ENCODE assay signal across 10 mouse cellular contexts in the genomic region with DNA sequence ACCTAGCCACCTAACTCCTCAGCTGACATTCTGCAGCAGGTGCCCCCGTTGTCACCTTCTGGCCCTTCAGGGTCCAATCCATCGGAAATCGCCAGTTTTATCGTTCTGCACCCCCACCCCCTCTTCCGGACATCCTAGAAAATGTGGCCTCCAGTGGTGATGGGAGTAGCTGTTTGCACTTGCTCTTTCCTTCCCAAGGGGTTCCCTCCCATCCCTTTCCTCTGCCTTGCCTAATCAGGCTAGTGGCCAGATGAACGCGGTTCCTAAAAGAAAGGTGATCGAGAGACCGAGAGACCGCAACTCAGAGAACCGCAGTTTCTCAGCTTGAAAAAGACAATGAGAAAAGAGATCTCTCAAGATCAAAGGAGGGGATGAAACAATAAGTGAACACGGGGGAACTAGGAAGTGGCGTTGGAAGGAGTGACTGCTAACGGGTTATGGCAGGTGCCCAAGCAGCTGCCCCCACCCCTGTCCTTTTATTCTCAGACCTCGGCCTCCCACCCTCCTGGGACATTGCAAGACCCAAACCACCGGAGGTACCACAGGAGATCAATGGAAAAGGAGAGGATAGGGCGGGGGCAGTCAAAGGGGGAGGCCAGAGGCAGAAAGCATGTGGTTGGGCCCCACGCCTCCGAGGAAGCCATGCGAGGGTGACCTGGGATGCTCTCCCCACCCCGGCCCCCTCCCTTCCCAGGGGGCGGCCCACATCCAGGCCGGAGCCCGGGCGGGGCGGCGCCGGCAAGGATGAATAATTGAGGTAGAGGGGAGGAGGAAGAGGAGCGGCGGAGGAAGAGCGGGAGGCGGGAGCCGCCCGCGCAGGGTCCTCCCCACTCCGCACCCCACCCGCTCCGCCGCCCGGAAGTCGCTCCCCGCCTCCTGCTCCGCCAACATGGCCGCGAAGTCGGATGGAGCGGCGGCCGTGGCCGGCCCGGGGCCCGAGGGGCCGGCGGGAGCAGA. TPM values are rescaled to one million over a fixed set of nuclear protein-coding genes. Genes with fewer than 3 reads are reported as not detected.
DNase-seq lines count a peak whose midpoint lies in the region; ATAC-seq lines count a peak whose summit lies in the region.
"Had no signal": no experiment of that assay in that cellular context is flagged by ENCODE, and none has a peak within 500 bp of the region (broad histone marks: within the 10 kb centered on the region; RNA-seq: fewer than 3 reads in every experiment).

Gene Xkr7, plus strand, starts transcription at position 727 of the 957 bp plus-strand sequence.

- peaks cover 19% of the 10 kb centered on the region for H3K27me3 ChIP-seq in hindbrain, embryonic 13.5 days
- H3K27me3 ChIP-seq in midbrain, embryonic 16.5 days (ENCODE audit: control insufficient read depth, insufficient read depth, low read depth, low read length), result no peaks in the 10 kb centered on the region

- ATAC-seq in hindbrain, embryonic 13.5 days (ENCODE audit: low FRiP score), result peak; percentile 87
- ATAC-seq in midbrain, embryonic 16.5 days, result peak; percentile 90

- peak within 1 kb of the TSS; percentile 76 for H3K4me3 ChIP-seq in hindbrain, embryonic 13.5 days
- peak within 1 kb of the TSS; percentile 61 for H3K4me3 ChIP-seq in midbrain, embryonic 16.5 days (ENCODE audit: low read depth, low read length)
- H3K4me3 ChIP-seq: erythroblast, embryonic 14.5 days had no signal

- H3K36me3 ChIP-seq in hindbrain, embryonic 13.5 days, result no peaks in the 10 kb centered on the region
- no peaks in the 10 kb centered on the region for H3K36me3 ChIP-seq in midbrain, embryonic 16.5 days (ENCODE audit: control insufficient read depth, insufficient read depth, low read length)

- H3K9ac ChIP-seq in hindbrain, embryonic 13.5 days, result peak within 1 kb of the TSS; percentile 88
- H3K9ac ChIP-seq in midbrain, embryonic 16.5 days (ENCODE audit: low read depth, low read length), result peak within 1 kb of the TSS; percentile 89

- no peaks in the 10 kb centered on the region for H3K9me3 ChIP-seq in hindbrain, embryonic 13.5 days
- H3K9me3 ChIP-seq in midbrain, embryonic 16.5 days (replicated peaks; ENCODE audit: control insufficient read depth, low read length, poor library complexity, severe bottlenecking), result no peaks in the 10 kb centered on the region

- peak; percentile 6 for DNase-seq in embryo, embryonic 10 days (ENCODE audit: low spot score)
- no peak for DNase-seq in embryo, embryonic 9.5 days (ENCODE audit: extremely low spot score)
- DNase-seq in right cerebral cortex, postnatal 14 days, result peak; percentile 55
- DNase-seq in right cerebral cortex, postnatal 36 days (ENCODE audit: low spot score in 2 of 2), result no peak
- DNase-seq in adipocyte (ENCODE audit: low spot score), result no peak
- no peak for DNase-seq in testis, postnatal 14 days (ENCODE audit: low spot score)

- H3K4me1 ChIP-seq in hindbrain, embryonic 13.5 days (replicated peaks), result peaks cover 59% of the 10 kb centered on the region
- H3K4me1 ChIP-seq in midbrain, embryonic 16.5 days (ENCODE audit: control insufficient read depth, insufficient read depth, low read length), result peaks cover 38% of the 10 kb centered on the region

- H3K4me2 ChIP-seq in hindbrain, embryonic 13.5 days, result peak within 1 kb of the TSS; percentile 76
- H3K4me2 ChIP-seq in midbrain, embryonic 16.5 days (ENCODE audit: low read length), result peak within 1 kb of the TSS; percentile 95

- WGBS in hindbrain, embryonic 13.5 days, result under 1% methylated on average over 38 of the region's 54 CpGs
- under 1% methylated on average over 38 of the region's 54 CpGs for WGBS in midbrain, embryonic 16.5 days

- peak within 1 kb of the TSS; percentile 94 for H3K27ac ChIP-seq in hindbrain, embryonic 13.5 days
- peak within 1 kb of the TSS; percentile 94 for H3K27ac ChIP-seq in midbrain, embryonic 16.5 days (ENCODE audit: low read length)

RNA-seq across cellular contexts. Expression of gene Xkr7, which starts in this region (rescaled TPM):
- 1.7 and 2.0 TPM in 2 replicates for polyA plus RNA-seq in hindbrain, embryonic 13.5 days (2015; fragmentation: Nextera tagmentation; extraction: Ambion mirVana)
- 1.6 and 1.9 TPM in 2 replicates for polyA plus RNA-seq in midbrain, embryonic 16.5 days (2015; fragmentation: Nextera tagmentation; extraction: Ambion mirVana)
- polyA plus RNA-seq: C2C12; erythroblast, embryonic 14.5 days had no signal

Comparison
In these comparisons a context has a peak if more than half of its experiments do, and no peak if none do; other contexts are left out.
1. DNase-seq: peak in embryo, embryonic 10 days (single experiment) and right cerebral cortex, postnatal 14 days (single experiment); none in embryo, embryonic 9.5 days (single experiment), right cerebral cortex, postnatal 36 days (0 of 2), adipocyte (single experiment) and testis, postnatal 14 days (single experiment).